Mouse (Mus musculus) urinary bladder, postnatal 25 days (tissue): ENCODE data around the gene Zfp148.
"Not testable (repeated sequence)": the region's sequence is repeated elsewhere in the genome, so short reads cannot be mapped to it uniquely, and the experiment has no call there.

Experiments used
- DNase-seq: peaks from one replicate; pipeline ENCODE4 v3.0.0; 2022; ENCODE audit warnings: low spot score

Gene Zfp148

GRCm38 (mm10) chr16:33461416-33461815, 80.8 kb downstream of the Zfp148 start:
- no peak for DNase-seq

- no peak for DNase-seq
Measured at GRCm38 (mm10) chr16:33464509-33465241, 84.0 kb downstream of the Zfp148 start.

GRCm38 (mm10) chr16:33465242-33465614, 84.6 kb downstream of the Zfp148 start:
- DNase-seq, result no peak

GRCm38 (mm10) chr16:33467451-33467850, 86.8 kb downstream of the Zfp148 start:
- DNase-seq, result no peak

- no peak for DNase-seq
Measured at GRCm38 (mm10) chr16:33469973-33470372, 89.3 kb downstream of the Zfp148 start.

GRCm38 (mm10) chr16:33474381-33474780, 93.7 kb downstream of the Zfp148 start:
- DNase-seq, result no peak

- DNase-seq, result no peak
Measured at GRCm38 (mm10) chr16:33479926-33480325, 99.3 kb downstream of the Zfp148 start.

- no peak for DNase-seq
Measured at GRCm38 (mm10) chr16:33481148-33481547, 100.5 kb downstream of the Zfp148 start.

- no peak for DNase-seq
Measured at GRCm38 (mm10) chr16:33482309-33482708, 101.7 kb downstream of the Zfp148 start.

GRCm38 (mm10) chr16:33487709-33488108, 107.1 kb downstream of the Zfp148 start:
- DNase-seq, result no peak

- DNase-seq, result no peak
Measured at GRCm38 (mm10) chr16:33494374-33494773, 113.7 kb downstream of the Zfp148 start.

GRCm38 (mm10) chr16:33508082-33508481, 127.4 kb downstream of the Zfp148 start:
- DNase-seq, result no peak

GRCm38 (mm10) chr16:33509231-33509630, 128.6 kb downstream of the Zfp148 start:
- not testable (repeated sequence) for DNase-seq

- not testable (repeated sequence) for DNase-seq
Measured at GRCm38 (mm10) chr16:33510856-33511255, 130.2 kb downstream of the Zfp148 start.

- DNase-seq, result no peak
Measured at GRCm38 (mm10) chr16:33512555-33512954, 131.9 kb downstream of the Zfp148 start.

- DNase-seq, result peak; percentile 24
Measured at GRCm38 (mm10) chr16:33516807-33517565, 136.3 kb downstream of the Zfp148 start, which contains the start of gene Slc12a8. Gene Slc12a8, plus strand, starts transcription at chr16:33517328.

- no peak for DNase-seq
Measured at GRCm38 (mm10) chr16:33517627-33518026, 137.0 kb downstream of the Zfp148 start.

GRCm38 (mm10) chr16:33518236-33518635, 137.6 kb downstream of the Zfp148 start:
- DNase-seq, result peak; percentile 26

- no peak for DNase-seq
Measured at GRCm38 (mm10) chr16:33519916-33520568, 139.4 kb downstream of the Zfp148 start.

- DNase-seq, result no peak
Measured at GRCm38 (mm10) chr16:33522516-33522915, 141.9 kb downstream of the Zfp148 start.

GRCm38 (mm10) chr16:33523571-33523970, 142.9 kb downstream of the Zfp148 start:
- DNase-seq, result no peak

- no peak for DNase-seq
Measured at GRCm38 (mm10) chr16:33529502-33530454, 149.1 kb downstream of the Zfp148 start.
